Mouse (Mus musculus) midbrain, embryonic 14.5 days (tissue): ENCODE data around the gene Lum. TPM values are rescaled to one million over a fixed set of nuclear protein-coding genes. Genes with fewer than 3 reads are reported as not detected.

Source experiments
- polyA plus RNA-seq: library from polyadenylated mRNA; unstranded; fragments of >200 nt; fragmentation: Nextera tagmentation; extraction: Ambion mirVana; gene quantifications from 2 replicates; pipeline ENCODE4 v1.2.1, GENCODE M21; 2014

Gene Lum
- polyA plus RNA-seq, 1 experiment from 2014 or later, result 28.8 TPM

Other genes starting within 250 kb of the Lum start
- 1.4 and 75.1 TPM in 2 replicates for gene Dcn, start 85.5 kb upstream of the Lum start, polyA plus RNA-seq
- 0.09 TPM in 1 of 2 replicates, not detected in the other for gene Kera, start 41.8 kb downstream of the Lum start, polyA plus RNA-seq
- gene Epyc, start 78.9 kb downstream of the Lum start, polyA plus RNA-seq, result 0.16 TPM in 1 of 2 replicates, not detected in the other
- not detected in 2 replicates for gene Ccer1, start 127.9 kb downstream of the Lum start, polyA plus RNA-seq
- not detected in 2 replicates for gene C030005K15Rik, start 161.6 kb downstream of the Lum start, polyA plus RNA-seq